Mouse (Mus musculus): ENCODE data around the gene Slc30a1.

Slc30a1 gene

GRCm38 (mm10) chr1:191906571-191907430 lies at the start of gene Slc30a1:
TSS of gene Slc30a1 (plus strand) at chr1:191906767.
- peak; percentile 100 for DNase-seq

GRCm38 (mm10) chr1:191856886-191857651 lies 49.5 kb upstream of the Slc30a1 start:
- DNase-seq: no peak

DNA sequence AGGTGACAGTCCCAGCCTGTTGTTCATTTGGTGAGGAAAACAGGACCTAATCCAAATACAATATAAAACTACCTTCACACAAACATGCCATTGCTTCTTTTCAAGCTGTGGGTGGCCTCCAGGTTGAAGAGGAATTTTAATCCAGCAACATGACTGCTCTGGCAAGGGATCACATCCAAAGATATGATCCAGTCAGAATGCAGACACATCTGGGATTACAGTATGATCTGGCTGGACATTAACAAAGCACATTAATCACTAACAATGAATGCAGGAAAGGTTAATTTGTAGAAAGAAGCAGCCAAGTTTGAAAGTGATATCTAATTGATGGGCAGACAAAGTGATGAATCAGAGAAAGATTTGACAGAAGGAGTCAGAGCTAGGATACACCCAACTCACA lies 48.4 kb upstream of the Slc30a1 start:
- DNase-seq: no peak

DNA sequence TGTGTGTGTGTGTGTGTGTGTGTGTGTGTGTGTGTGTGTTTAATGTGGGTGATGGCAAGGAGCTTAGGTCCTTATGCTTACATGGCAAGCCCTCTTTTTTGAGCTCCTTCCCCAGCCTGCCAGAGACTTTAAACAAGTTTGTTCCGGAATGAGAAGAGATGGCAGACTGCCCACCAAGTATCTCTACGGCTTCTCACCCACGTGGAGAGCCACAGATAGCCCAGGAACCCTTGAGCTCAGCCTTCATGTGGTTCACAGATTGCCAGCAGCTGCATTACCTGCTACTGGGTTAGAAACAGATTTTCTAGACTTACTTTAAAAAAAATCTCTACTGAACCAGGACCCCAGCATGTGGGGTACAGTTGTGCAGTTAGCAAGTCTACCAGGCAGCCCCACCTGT lies 46.7 kb upstream of the Slc30a1 start:
- DNase-seq: no peak

DNA sequence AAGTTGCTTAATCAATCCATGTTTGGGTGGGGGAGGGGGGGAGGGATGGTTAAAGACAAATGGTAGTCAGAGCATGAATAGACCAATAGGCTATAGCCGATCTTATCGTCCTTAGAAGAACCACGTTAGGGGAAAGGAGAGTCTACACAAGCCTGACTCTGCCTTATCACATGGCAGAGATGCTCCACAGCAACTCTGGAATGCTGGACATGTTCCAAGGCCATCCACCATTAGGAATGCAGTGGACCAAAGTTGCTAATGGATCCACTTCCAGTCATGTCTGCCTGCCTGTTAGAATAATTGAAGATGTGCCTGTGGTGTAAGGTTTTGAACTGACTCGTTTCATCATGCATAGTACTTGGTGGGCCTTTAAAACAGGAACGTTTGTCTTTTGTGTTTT lies 45.3 kb upstream of the Slc30a1 start:
- no peak for DNase-seq

DNA sequence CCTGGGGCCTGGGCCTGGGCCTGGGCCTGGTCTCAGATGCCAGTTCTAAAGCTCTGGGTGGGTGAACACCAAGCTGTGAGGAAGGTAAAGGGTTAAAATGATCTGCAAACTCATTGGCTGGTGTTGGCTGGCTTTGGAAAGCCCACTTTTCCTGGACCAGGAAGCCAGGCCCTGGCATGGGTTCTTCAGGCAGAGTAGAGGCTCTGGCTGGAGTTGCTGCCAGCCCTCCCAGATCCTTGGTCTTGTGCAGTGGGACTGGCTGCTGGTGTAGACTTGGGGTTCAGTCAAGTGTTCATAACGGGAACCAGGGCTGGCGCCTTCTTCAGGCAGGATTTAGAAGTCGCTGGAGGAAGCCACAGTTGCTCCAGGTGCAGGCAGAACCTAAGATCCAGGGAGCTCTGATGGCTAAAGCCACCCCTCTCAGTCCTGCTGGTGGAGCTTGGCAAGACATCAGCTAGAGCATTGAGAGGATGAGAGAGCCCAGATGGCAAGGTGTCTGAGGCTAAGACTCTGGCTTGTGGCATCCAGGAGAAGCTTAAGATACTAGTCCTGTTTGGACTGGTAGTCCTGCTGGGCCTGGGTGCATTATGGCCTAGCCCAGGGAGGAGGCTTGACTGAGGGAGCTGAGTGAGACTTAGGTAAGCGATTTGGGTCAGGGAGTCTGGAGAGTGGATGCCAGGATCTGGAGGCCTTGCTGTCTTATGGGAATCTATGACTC lies 42.6 kb upstream of the Slc30a1 start:
- peak; percentile 16 for DNase-seq

DNA sequence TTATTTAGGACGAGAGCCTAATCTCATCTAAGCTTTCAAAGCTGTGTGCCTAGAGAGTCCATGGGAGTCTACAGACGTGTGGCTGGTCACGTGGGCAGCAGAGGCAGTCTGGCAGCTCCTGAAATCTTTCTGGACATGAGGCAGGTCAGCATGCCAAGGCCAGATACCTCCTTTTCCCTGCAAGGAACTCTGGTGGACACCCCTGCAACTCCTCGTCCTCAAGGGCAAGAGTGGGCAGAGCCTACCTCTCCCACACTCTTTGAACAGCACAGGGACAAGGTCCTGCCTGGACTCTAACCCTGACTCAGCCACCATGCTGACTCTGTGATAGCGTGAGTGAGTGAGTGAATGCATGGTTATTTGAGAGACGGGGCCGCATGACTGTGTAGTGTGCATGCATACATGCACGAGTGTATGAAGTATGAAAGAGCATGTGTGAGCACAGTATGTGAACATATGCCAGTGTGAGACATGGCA lies 42.0 kb upstream of the Slc30a1 start:
- DNase-seq: no peak

GRCm38 (mm10) chr1:191872076-191872710 lies 34.4 kb upstream of the Slc30a1 start:
- DNase-seq: no peak

GRCm38 (mm10) chr1:191875006-191875405 lies 31.6 kb upstream of the Slc30a1 start:
- no peak for DNase-seq

DNA sequence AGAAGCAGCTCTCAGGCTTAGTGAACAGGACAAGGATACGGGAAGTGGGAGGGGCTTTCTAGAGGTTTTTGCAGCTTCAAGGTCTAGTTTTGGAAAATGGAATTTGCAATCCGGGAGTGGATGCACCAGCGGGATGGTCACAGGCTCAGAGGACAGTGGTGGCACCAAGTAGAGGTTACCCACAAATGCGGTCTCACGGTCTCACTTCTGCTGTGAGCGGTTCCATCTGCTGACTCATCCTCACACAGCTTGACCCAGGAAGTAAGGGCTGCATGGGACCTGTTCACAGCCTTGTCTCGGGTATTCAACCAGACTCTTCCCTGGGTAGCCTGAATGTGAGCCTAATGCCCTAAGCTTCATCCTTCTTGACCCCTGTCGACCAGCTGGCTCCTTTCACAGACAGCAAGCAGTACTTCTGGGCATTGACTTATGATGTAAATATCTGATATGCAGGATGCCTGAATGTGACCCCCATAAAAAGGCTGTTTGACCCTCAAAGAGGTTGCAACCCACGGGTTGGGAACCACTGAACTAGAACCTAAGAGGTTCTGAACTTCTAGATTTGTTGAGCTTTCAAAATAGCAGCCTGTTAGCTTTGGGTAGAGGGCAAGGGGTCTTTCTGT lies 30.8 kb upstream of the Slc30a1 start:
- no peak for DNase-seq

DNA sequence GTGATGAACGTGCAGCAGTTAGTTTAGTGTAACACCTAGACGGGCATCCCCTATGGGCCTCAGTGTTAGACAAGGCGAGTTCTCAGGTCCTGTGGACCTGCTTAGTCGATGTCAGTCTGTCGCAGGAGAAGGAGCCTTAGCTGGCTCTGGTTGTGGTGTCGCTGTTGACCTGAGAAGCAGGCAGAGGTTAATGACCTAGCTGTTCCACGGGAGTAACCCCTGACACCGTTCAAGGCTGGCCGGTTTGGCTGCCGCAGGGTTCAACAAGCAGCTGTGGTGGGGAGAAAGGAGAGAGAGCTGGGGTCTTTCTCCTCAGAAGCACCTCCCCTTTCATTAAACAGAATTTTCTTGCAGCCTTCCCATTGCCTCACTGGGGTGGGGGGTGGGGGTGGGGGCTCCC lies 28.9 kb upstream of the Slc30a1 start:
- DNase-seq: no peak

DNA sequence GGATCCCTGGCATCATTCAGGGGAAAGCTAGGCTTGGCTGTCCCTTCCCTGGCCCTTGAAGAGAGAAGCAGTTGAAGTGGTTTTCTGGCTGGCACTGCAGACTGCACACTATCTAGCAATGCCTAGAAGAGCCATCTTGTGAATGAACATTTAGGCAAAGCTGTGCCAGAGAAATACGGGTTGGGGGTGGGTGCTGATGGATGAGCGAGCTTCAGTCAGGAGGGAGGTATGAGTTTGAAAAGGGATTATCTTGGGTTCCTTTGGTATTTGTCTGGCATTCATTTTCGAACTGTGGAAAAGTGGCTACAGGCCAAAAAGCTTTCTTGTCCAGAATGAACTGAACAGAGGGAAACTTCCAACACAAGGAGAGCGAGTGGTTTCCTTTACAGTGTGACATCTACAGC lies 28.0 kb upstream of the Slc30a1 start:
- DNase-seq: no peak

GRCm38 (mm10) chr1:191880247-191880646 lies 26.3 kb upstream of the Slc30a1 start:
- no peak for DNase-seq

DNA sequence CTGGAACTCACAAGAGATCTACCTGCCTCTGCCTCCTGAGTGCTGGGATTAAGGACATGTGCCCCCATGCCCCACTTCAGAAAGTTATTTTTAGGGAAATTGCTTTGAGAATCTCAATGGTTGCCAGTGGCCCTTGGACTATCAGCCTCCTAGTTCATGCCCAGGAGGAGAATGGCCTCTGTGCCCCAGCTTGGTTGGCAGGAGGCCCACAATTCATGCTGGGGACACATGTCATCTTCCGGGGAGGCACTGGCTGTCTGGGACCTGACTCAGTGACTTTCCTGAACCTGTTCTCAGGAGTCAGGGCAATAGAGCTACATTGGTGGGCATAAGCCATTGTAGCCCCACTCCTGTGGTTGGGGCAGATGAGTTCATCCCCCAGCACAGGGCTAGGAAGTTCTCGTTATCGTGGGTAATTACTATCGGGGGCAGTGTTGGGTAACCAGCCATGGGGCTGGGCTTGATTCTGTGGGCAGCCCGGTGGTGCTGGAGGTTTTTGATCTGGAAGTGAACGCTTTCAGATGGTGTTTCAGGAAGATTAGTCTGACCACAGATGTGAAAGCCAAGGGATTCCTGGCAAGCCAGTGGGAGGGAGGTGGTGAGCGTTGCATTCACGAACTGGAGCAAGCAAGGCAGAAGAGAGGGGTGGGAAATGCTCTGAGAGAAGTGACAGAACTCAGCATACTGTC lies 25.5 kb upstream of the Slc30a1 start:
- no peak for DNase-seq

GRCm38 (mm10) chr1:191881663-191882062 lies 24.9 kb upstream of the Slc30a1 start:
- DNase-seq: no peak

- DNase-seq: no peak
Measured at GRCm38 (mm10) chr1:191882474-191883206, 23.9 kb upstream of the Slc30a1 start.

- no peak for DNase-seq
Measured at GRCm38 (mm10) chr1:191883654-191884053, 22.9 kb upstream of the Slc30a1 start.

DNA sequence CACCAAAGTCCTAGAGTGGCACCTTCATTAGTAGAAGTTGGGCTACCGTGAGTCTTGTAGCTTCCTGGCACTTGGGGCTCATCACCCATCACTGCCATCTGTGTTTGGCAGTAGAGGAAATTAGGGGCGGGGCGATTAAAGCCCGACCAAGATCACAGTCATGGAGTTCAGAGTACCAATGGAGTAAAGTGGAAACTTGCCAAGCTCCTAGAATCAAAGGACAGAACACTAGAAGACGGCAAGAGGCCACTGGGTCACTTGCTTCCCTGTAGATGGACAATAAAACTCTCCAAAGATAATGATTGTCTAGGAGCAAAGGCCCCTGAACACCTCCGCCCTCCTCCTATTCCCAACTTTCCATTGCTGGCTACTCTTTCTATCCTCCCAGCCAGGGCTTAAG lies 14.7 kb upstream of the Slc30a1 start:
- no peak for DNase-seq

DNA sequence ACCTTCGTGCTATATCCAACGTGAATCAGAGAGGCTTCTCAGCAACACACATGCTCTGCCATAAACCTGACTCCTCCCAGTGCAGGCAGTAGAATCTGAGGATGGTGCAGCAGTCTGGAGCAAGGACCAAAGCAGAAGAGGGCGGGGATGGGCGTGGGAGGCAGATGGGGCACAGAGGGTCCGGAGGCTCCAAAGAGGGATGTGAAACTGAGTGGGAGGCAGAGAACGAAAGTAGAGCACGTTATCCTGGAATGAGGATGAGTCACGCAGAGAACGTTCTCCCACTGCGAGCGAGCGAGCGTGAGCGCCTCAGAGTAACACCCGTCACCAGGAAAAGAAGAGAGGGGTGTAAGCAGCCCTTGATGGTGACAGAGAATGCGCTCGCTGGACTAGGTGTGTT lies 12.2 kb upstream of the Slc30a1 start:
- DNase-seq: no peak

GRCm38 (mm10) chr1:191894857-191895256 lies 11.7 kb upstream of the Slc30a1 start:
- DNase-seq: no peak
